Mouse (Mus musculus): ENCODE data around the gene Armh2. TPM values are rescaled to one million over a fixed set of nuclear protein-coding genes. Genes with fewer than 3 reads are reported as not detected.
A peak's percentile ranks its signal among the peaks of the same experiment; 100 is the strongest.
"Not testable (repeated sequence)": the region's sequence is repeated elsewhere in the genome, so short reads cannot be mapped to it uniquely, and the experiment has no call there.

Armh2 gene
- polyA plus RNA-seq, 1 experiment: not detected

DNA sequence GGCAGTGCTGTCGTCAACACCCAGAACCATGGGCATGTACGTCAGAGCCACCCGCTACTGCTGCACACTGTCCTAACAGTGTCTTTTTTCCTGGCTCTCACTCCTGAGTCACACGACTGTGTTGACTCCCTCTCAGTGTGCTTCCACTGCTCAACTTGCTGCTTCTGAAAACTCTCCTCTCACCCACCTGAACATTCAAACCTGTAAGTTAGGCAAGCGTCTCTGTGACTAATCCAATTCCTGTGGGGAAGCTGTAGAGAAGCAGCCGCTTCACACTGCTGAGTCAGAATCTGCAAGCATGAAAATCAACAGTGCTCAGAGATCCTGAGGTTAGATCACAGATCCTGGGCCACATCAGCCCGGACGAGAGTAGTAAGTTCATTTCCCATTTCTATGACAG, 10.4 kb downstream of the Armh2 start:
- DNase-seq: no peak
- Histone ChIP-seq H3K4me3 (replicated peaks; ENCODE audit: extremely low read depth, low read depth, low read length) (no peak overlapping the region), H3K4me1 (ENCODE audit: control insufficient read depth, insufficient read depth, low read length) (no peaks in the 10 kb centered on the region)
- 80% methylated on average over 8 of the region's 8 CpGs for WGBS
- TF ChIP-seq CTCF (IDR thresholded peaks at IDR 0.05; ENCODE audit: insufficient read depth, low read length) (no peak), POLR2A (IDR thresholded peaks at IDR 0.05; ENCODE audit: borderline replicate concordance, extremely low read depth, low read depth, low read length) (no peak)

DNA sequence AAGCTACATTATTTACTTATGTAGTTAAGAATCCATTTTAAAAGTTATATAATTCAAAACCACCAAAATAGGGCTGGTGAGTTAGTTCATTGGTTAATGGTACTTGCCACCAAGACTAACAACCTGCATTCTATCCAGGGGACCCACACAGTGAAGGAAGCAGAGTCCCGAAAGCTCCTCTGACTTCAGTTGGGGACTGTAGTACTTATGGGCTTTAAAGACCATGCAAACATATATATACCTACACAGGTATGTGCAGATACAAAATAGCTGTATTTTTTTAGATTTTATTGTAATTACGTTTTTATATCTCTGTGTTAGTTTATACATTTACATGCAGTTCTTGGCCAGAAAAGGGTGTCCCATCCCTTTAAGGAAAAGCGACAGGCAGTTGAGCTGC, 15.7 kb downstream of the Armh2 start:
- no peak for DNase-seq
- H3K4me3 ChIP-seq (replicated peaks; ENCODE audit: extremely low read depth, low read depth, low read length): no peak overlapping the region
- WGBS: 96% methylated on average over 3 of the region's 3 CpGs

DNA sequence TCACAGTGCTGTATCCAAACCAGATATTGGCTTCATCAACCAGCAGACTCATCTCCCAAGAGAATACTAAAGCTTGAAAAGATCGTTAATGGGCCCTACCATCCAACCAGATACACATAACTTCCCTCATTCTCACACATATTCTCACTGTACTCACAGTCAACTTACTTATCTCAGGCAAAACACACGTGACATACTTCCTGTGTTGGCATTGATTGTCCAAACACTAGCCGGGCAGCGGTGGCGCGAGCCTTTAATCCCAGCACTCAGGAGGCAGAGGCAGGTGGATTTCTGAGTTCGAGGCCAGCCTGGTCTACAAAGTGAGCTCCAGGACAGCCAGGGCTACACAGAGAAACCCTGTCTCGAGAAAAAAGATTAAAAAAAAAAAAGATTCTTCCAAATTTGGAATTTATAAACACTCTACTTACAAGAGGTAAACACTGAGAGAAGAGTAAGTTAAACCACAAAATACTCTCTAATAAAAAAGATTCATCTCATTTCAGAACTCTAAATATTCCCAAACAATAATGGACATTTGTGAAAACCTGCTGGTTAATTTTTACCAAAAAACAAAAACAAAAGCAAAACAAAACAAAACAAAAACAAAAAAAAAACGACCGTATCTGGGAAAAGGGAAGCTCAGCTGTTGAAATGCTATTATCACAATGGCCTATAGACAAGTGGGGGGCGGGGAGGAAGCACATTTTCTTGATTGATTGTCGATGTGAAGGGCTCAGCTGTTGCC, 17.0 kb downstream of the Armh2 start:
- TF ChIP-seq POLR2A (IDR thresholded peaks at IDR 0.05; ENCODE audit: borderline replicate concordance, extremely low read depth, low read depth, low read length): no peak
- no peak for TF ChIP-seq CTCF (IDR thresholded peaks at IDR 0.05; ENCODE audit: insufficient read depth, low read length)
- Histone ChIP-seq H3K4me1 (ENCODE audit: control insufficient read depth, insufficient read depth, low read length) (no peaks in the 10 kb centered on the region; the same call in 1 of the 2 replicates), H3K4me3 (replicated peaks; ENCODE audit: extremely low read depth, low read depth, low read length) (no peak overlapping the region)
- WGBS: 64% methylated on average over 12 of the region's 12 CpGs
- DNase-seq: no peak

More for the DNA sequence above, 15.7 kb downstream of the Armh2 start:
- no peaks in the 10 kb centered on the region; the same call in 1 of the 2 replicates for H3K4me1 ChIP-seq (ENCODE audit: control insufficient read depth, insufficient read depth, low read length)
- TF ChIP-seq CTCF (IDR thresholded peaks at IDR 0.05; ENCODE audit: insufficient read depth, low read length) (no peak), POLR2A (IDR thresholded peaks at IDR 0.05; ENCODE audit: borderline replicate concordance, extremely low read depth, low read depth, low read length) (no peak)

DNA sequence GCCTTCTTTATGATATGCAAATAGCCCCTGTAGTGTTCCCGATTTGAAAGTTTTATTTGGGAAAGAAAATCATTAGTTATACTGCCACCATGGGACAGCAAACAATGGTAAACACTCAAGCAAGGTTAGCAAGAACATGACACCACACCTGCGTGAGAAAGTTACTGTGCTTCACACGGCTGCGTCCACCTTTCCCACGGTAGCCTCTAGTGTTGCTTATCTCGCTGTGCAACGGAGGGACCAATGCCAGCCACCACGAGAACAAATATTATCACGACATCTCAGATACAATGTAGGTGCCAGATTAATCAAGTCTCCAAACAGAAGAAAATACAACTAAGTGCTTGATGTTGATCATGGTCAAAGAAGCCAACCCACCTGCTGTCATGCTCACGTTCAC, 18.4 kb downstream of the Armh2 start:
- 79% methylated on average over 10 of the region's 10 CpGs for WGBS
- TF ChIP-seq POLR2A (IDR thresholded peaks at IDR 0.05; ENCODE audit: borderline replicate concordance, extremely low read depth, low read depth, low read length) (no peak), CTCF (IDR thresholded peaks at IDR 0.05; ENCODE audit: insufficient read depth, low read length) (no peak)
- no peaks in the 10 kb centered on the region; the same call in 1 of the 2 replicates for H3K4me1 ChIP-seq (ENCODE audit: control insufficient read depth, insufficient read depth, low read length)
- DNase-seq: no peak
- no peak overlapping the region for H3K4me3 ChIP-seq (replicated peaks; ENCODE audit: extremely low read depth, low read depth, low read length)

DNA sequence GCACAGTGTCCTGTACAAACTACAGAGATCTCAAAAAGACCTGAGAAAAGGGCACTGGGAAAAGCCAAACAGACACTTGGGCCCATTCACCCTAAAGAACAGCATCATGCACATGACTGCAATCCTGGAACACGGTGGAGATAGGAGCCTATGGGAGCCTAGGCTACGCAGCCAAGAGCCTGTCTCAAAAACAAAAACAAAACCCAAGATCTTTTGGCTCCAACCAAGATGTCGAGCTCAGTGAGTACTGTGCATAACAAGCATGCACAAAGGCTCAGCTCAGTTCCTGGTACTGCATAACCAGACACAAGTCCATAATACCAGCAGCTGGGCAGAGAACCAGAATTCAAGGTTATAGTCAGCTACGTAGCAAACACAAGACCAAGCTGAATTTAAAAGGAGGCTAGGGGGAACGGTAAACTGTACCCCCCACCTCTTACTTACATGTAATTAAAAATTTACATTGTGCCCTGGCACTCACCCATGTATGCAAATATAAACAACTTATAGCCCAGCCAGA, 19.4 kb downstream of the Armh2 start:
- DNase-seq: no peak
- H3K4me1 ChIP-seq (ENCODE audit: control insufficient read depth, insufficient read depth, low read length): no peaks in the 10 kb centered on the region; the same call in 1 of the 2 replicates
- WGBS: 51% methylated on average over 5 of the region's 5 CpGs
- H3K4me3 ChIP-seq (replicated peaks; ENCODE audit: extremely low read depth, low read depth, low read length): no peak overlapping the region
- TF ChIP-seq CTCF (IDR thresholded peaks at IDR 0.05; ENCODE audit: insufficient read depth, low read length) (no peak), POLR2A (IDR thresholded peaks at IDR 0.05; ENCODE audit: borderline replicate concordance, extremely low read depth, low read depth, low read length) (no peak)

DNA sequence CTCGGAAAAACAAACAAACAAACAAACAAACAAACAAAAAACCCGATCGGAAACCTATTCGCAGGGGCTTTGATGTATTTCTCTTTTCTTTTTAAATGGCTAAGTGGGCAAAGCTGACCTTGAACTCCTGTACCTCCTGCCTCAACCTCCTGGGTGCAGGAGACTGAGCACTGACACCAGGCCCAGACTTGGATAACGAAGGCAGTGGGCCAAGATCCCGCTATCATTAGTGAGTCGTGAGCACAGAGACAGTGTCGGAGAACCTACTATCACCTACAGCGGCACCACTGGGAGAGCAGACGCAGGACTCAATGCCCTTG, 20.0 kb downstream of the Armh2 start:
- peak overlapping the region; percentile 96 for H3K4me3 ChIP-seq (replicated peaks; ENCODE audit: extremely low read depth, low read depth, low read length)
- H3K4me1 ChIP-seq (ENCODE audit: control insufficient read depth, insufficient read depth, low read length): no peaks in the 10 kb centered on the region; the same call in 1 of the 2 replicates
- WGBS: 2% methylated on average over 10 of the region's 10 CpGs
- no peak for DNase-seq
- no peak for TF ChIP-seq POLR2A (IDR thresholded peaks at IDR 0.05; ENCODE audit: borderline replicate concordance, extremely low read depth, low read depth, low read length)
- no peak for TF ChIP-seq CTCF (IDR thresholded peaks at IDR 0.05; ENCODE audit: insufficient read depth, low read length)

DNA sequence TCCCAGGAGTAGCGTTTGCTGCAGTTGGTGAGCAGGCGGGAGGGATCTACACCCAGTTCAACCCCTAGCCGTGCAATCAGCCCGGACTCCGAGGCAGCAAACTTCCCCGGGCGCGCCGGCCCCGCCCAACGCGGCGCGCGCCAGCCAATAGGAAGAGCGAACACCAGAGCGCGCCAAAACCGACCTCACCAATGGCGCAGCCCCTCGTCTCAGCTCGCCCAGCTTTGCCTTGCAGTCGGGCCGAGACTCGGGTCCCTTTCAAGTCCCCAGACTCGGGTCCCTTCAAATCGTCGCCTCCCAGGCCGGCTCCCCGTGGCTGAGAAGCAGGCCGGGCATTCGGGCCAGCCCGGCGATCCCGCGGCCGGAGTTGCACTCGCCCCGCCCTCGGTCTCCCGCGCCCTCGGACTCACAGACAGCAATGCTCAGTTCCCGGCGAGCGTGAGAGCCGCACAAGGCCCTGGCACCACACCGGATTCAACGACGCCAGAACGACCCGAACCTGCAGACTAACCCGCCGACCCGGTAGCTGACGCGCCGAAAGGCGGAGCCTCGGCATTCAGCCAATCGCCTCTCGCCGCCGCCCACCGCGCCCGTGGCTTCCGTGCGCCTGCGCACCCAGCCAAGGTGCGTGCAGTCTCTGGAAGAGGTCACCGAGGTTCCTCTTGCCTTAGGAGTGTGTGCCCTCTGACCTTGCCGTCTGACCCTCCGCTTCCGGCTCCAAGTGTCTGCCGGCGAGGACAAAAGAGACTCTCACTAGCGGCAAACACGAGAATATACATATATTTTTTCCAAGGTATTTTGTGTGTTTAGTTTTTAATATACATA, 20.6 kb downstream of the Armh2 start, which contains the start of gene Gmnn:
Gmnn (minus strand) TSS at position 521 of the 825 bp plus-strand sequence.
- TF ChIP-seq POLR2A (IDR thresholded peaks at IDR 0.05; ENCODE audit: borderline replicate concordance, extremely low read depth, low read depth, low read length) (peak; percentile 55; the same call in 1 of the 2 replicates), CTCF (IDR thresholded peaks at IDR 0.05; ENCODE audit: insufficient read depth, low read length) (no peak)
- Histone ChIP-seq H3K4me3 (replicated peaks; ENCODE audit: extremely low read depth, low read depth, low read length) (peak within 1 kb of the TSS; percentile 96), H3K4me1 (ENCODE audit: control insufficient read depth, insufficient read depth, low read length) (no peaks in the 10 kb centered on the region; the same call in 1 of the 2 replicates)
- under 1% methylated on average over 79 of the region's 79 CpGs for WGBS
- peak; percentile 87 for DNase-seq

DNA sequence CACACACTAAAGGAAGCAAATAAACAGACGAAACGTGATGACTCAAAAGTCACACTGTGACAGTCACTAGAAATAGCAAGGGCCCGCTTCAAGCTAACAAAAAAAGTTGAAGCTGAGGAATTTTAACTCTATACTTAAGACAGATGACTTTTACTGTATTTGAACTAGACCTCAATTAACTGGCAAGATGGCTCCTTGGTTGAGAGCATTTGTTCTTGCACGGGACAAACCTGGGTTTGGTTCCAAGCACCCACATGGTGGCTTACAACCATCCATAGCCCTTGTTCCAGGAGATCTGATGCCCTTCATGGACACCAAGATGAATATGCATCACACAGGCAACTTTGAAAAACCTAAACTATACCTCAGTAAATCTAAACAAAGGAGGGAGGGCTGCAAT, 21.2 kb downstream of the Armh2 start:
- WGBS: 24% methylated on average over 4 of the region's 4 CpGs
- DNase-seq: no peak
- TF ChIP-seq CTCF (IDR thresholded peaks at IDR 0.05; ENCODE audit: insufficient read depth, low read length) (no peak), POLR2A (IDR thresholded peaks at IDR 0.05; ENCODE audit: borderline replicate concordance, extremely low read depth, low read depth, low read length) (no peak)
- Histone ChIP-seq H3K4me3 (replicated peaks; ENCODE audit: extremely low read depth, low read depth, low read length) (peak overlapping the region; percentile 96), H3K4me1 (ENCODE audit: control insufficient read depth, insufficient read depth, low read length) (no peaks in the 10 kb centered on the region; the same call in 1 of the 2 replicates)

DNA sequence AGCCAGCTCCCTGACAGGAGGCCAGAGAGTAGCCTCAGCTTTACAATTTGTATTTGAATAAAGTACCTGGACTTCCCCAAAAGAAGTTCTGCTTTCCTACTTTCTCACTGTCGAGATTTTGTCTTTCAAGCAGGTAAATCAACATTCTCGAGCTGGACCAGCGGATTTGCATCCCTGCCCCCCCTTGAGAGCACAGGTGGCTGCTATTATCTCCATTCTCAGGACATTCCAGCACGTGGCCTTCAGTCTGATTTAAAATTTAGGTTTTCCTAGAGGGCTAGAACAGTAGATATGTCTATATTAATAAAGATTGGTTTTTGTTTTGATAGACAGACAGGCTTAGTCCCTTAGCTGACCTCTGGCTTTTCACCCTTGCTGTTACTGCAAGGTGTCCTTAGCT, 26.8 kb downstream of the Armh2 start:
- not testable (repeated sequence) for H3K4me3 ChIP-seq (replicated peaks; ENCODE audit: extremely low read depth, low read depth, low read length); DNase-seq; H3K4me1 ChIP-seq (ENCODE audit: control insufficient read depth, insufficient read depth, low read length)
- 58% methylated on average over 4 of the region's 4 CpGs for WGBS

DNA sequence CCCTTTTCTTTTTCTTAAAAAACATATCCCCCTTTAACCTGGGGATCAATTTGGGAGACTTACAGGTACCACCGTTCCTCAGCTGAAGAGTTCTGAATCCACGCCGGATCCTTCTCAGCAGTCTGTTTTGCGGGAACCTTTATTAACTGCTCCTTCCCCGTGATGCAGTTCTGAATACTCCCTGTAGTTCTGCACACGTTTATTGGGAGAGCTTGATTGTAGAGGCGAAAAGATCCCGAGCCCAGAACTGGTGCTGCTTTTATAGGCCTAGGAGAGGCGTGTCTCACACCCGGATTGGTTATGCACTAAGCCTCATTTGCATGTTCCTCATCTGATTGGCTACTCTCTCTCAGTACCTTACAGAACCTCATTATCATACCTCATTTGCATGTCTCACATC, 30.4 kb downstream of the Armh2 start:
- H3K4me3 ChIP-seq (replicated peaks; ENCODE audit: extremely low read depth, low read depth, low read length); H3K4me1 ChIP-seq (ENCODE audit: control insufficient read depth, insufficient read depth, low read length); DNase-seq: not testable (repeated sequence)
- 92% methylated on average over 10 of the region's 10 CpGs for WGBS
